Mouse (Mus musculus) intestine, embryonic 15.5 days (tissue): ENCODE measurements around the gene Cacnb4. TPM values are rescaled to one million over a fixed set of nuclear protein-coding genes. Genes with fewer than 3 reads are reported as not detected.
A peak's percentile ranks its signal among the peaks of the same experiment; 100 is the strongest.

ENCODE experiments used
- ATAC-seq: fragments of 200-750 bp; cut with Nextera tagmentation; 2 replicates; pipeline ENCODE4 v1.8.0; 2017; ENCODE audit warnings: moderate TSS enrichment, moderate library complexity
- H3K27ac ChIP-seq: fragments of 300-500 bp; sonication (generic); 2 replicates; pipeline ENCODE4 v1.5.1; 2015; ENCODE audit warnings: mild to moderate bottlenecking, inconsistent platforms
- H3K27me3 ChIP-seq: fragments of 300-500 bp; sonication (generic); replicated peaks from 2 replicates; pipeline ENCODE4 v1.6.1; 2015; ENCODE audit warnings: inconsistent platforms
- H3K36me3 ChIP-seq: fragments of 300-500 bp; sonication (generic); 2 replicates; pipeline ENCODE4 v1.6.1; 2015; ENCODE audit warnings: inconsistent platforms
- H3K4me1 ChIP-seq: fragments of 300-500 bp; sonication (generic); replicated peaks from 2 replicates; pipeline ENCODE4 v1.6.1; 2015; ENCODE audit warnings: inconsistent platforms
- H3K4me2 ChIP-seq: fragments of 300-500 bp; sonication (generic); replicated peaks from 2 replicates; pipeline ENCODE4 v1.6.1; 2015; ENCODE audit warnings: mild to moderate bottlenecking, inconsistent platforms
- H3K4me3 ChIP-seq: fragments of 300-500 bp; sonication (generic); replicated peaks from 2 replicates; pipeline ENCODE4 v1.5.1; 2015; ENCODE audit warnings: inconsistent platforms
- H3K9ac ChIP-seq: fragments of 300-500 bp; sonication (generic); 2 replicates; pipeline ENCODE4 v1.6.1; 2015; ENCODE audit warnings: inconsistent platforms
- H3K9me3 ChIP-seq: fragments of 300-500 bp; sonication (generic); 2 replicates; pipeline ENCODE4 v1.6.1; 2016; ENCODE audit warnings: inconsistent platforms
- WGBS: fragments of 180-500 bp; shearing (Covaris S2); methylation state at CpG from one replicate; pipeline ENCODE4 v1.1.7; 2015; 5-methylcytosine and 5-hydroxymethylcytosine counted together
- polyA plus RNA-seq: library from polyadenylated mRNA; unstranded; fragments of >200 nt; fragmentation: Nextera tagmentation; extraction: Ambion mirVana; gene quantifications from 2 replicates; pipeline ENCODE4 v1.2.1, GENCODE M21; 2015

The Cacnb4 gene
- polyA plus RNA-seq, 1 experiment from 2014 or later, result 0.89 TPM

- H3K36me3 ChIP-seq, result no peaks in the 10 kb centered on the region
- H3K4me3 ChIP-seq, result no peak overlapping the region
- no peak overlapping the region for H3K9ac ChIP-seq
- no peak overlapping the region for H3K4me2 ChIP-seq
- H3K4me1 ChIP-seq, result no peaks in the 10 kb centered on the region
- H3K27me3 ChIP-seq, result no peaks in the 10 kb centered on the region
- no peaks in the 10 kb centered on the region for H3K9me3 ChIP-seq
- WGBS, result 54% methylated on average over 6 of the region's 6 CpGs
- H3K27ac ChIP-seq, result no peak overlapping the region
- ATAC-seq, result no peak
Observed at GRCm38 (mm10) chr2:52638857-52639529, 37.6 kb downstream of the Cacnb4 start.

- Histone ChIP-seq H3K27me3 (no peaks in the 10 kb centered on the region), H3K36me3 (no peaks in the 10 kb centered on the region), H3K9me3 (no peaks in the 10 kb centered on the region), H3K4me3 (no peak overlapping the region), H3K4me1 (no peaks in the 10 kb centered on the region), H3K27ac (no peak overlapping the region), H3K9ac (no peak overlapping the region), H3K4me2 (no peak overlapping the region)
- 36% methylated on average over 4 of the region's 4 CpGs for WGBS
- 0 out of 2 replicates have a peak, but pooled peaks have one; percentile 43 for ATAC-seq
Observed at GRCm38 (mm10) chr2:52638226-52638625, 38.4 kb downstream of the Cacnb4 start.

- Histone ChIP-seq H3K36me3 (no peaks in the 10 kb centered on the region), H3K9ac (no peak overlapping the region), H3K4me1 (no peaks in the 10 kb centered on the region), H3K27me3 (no peaks in the 10 kb centered on the region), H3K4me2 (no peak overlapping the region), H3K4me3 (no peak overlapping the region), H3K27ac (no peak overlapping the region), H3K9me3 (no peaks in the 10 kb centered on the region)
- no peak for ATAC-seq
- WGBS, result 72% methylated on average over 5 of the region's 5 CpGs
Observed at GRCm38 (mm10) chr2:52636051-52636450, 40.6 kb downstream of the Cacnb4 start.

GRCm38 (mm10) chr2:52635358-52635757 is 41.3 kb downstream of the Cacnb4 start:
- H3K9me3 ChIP-seq, result no peaks in the 10 kb centered on the region
- H3K36me3 ChIP-seq, result no peaks in the 10 kb centered on the region
- no peak for ATAC-seq
- H3K27ac ChIP-seq, result no peak overlapping the region
- H3K4me2 ChIP-seq, result no peak overlapping the region
- no peak overlapping the region for H3K4me3 ChIP-seq
- WGBS, result 31% methylated on average over 4 of the region's 4 CpGs
- H3K27me3 ChIP-seq, result no peaks in the 10 kb centered on the region
- no peaks in the 10 kb centered on the region for H3K4me1 ChIP-seq
- no peak overlapping the region for H3K9ac ChIP-seq

- Histone ChIP-seq H3K36me3 (no peaks in the 10 kb centered on the region), H3K9me3 (no peaks in the 10 kb centered on the region), H3K4me3 (no peak overlapping the region), H3K4me2 (no peak overlapping the region), H3K4me1 (no peaks in the 10 kb centered on the region), H3K27me3 (no peaks in the 10 kb centered on the region), H3K27ac (no peak overlapping the region), H3K9ac (no peak overlapping the region)
- ATAC-seq, result 0 out of 2 replicates have a peak, but pooled peaks have one; percentile 20
- 5% methylated on average over 7 of the region's 7 CpGs for WGBS
Observed at GRCm38 (mm10) chr2:52632880-52633279, 43.8 kb downstream of the Cacnb4 start.

GRCm38 (mm10) chr2:52628186-52628585 is 48.4 kb downstream of the Cacnb4 start:
- H3K27me3 ChIP-seq, result no peaks in the 10 kb centered on the region
- H3K4me3 ChIP-seq, result no peak overlapping the region
- no peaks in the 10 kb centered on the region for H3K36me3 ChIP-seq
- no peak overlapping the region for H3K9ac ChIP-seq
- ATAC-seq, result no peak
- H3K4me2 ChIP-seq, result no peak overlapping the region
- peaks cover 10% of the 10 kb centered on the region for H3K4me1 ChIP-seq
- H3K9me3 ChIP-seq, result no peaks in the 10 kb centered on the region
- no peak overlapping the region for H3K27ac ChIP-seq
- 77% methylated on average over 4 of the region's 4 CpGs for WGBS

- H3K9ac ChIP-seq, result no peak overlapping the region
- no peak overlapping the region for H3K4me2 ChIP-seq
- no peaks in the 10 kb centered on the region for H3K27me3 ChIP-seq
- 86% methylated on average over 3 of the region's 3 CpGs for WGBS
- ATAC-seq, result no peak
- H3K27ac ChIP-seq, result no peak overlapping the region
- H3K4me1 ChIP-seq, result peaks cover 10% of the 10 kb centered on the region
- no peak overlapping the region for H3K4me3 ChIP-seq
- no peaks in the 10 kb centered on the region for H3K36me3 ChIP-seq
- no peaks in the 10 kb centered on the region for H3K9me3 ChIP-seq
Observed at GRCm38 (mm10) chr2:52626266-52626665, 50.4 kb downstream of the Cacnb4 start.

GRCm38 (mm10) chr2:52625731-52626130 is 50.9 kb downstream of the Cacnb4 start:
- H3K36me3 ChIP-seq, result no peaks in the 10 kb centered on the region
- no peaks in the 10 kb centered on the region for H3K27me3 ChIP-seq
- H3K4me3 ChIP-seq, result no peak overlapping the region
- ATAC-seq, result no peak
- no peak overlapping the region for H3K4me2 ChIP-seq
- H3K9ac ChIP-seq, result no peak overlapping the region
- WGBS, result 74% methylated on average over 6 of the region's 6 CpGs
- no peak overlapping the region for H3K27ac ChIP-seq
- peaks cover 10% of the 10 kb centered on the region for H3K4me1 ChIP-seq
- H3K9me3 ChIP-seq, result no peaks in the 10 kb centered on the region

- Histone ChIP-seq H3K9ac (no peak overlapping the region), H3K4me3 (no peak overlapping the region), H3K27me3 (no peaks in the 10 kb centered on the region), H3K36me3 (no peaks in the 10 kb centered on the region), H3K4me2 (no peak overlapping the region), H3K27ac (peak overlapping the region; percentile 39), H3K9me3 (no peaks in the 10 kb centered on the region), H3K4me1 (peaks cover 10% of the 10 kb centered on the region)
- no peak for ATAC-seq
- 45% methylated on average over 7 of the region's 7 CpGs for WGBS
Observed at GRCm38 (mm10) chr2:52623921-52624404, 52.7 kb downstream of the Cacnb4 start.

- no peak overlapping the region for H3K4me2 ChIP-seq
- ATAC-seq, result peak; percentile 31; the same call in 1 of the 2 replicates
- no peak overlapping the region for H3K9ac ChIP-seq
- no peak overlapping the region for H3K4me3 ChIP-seq
- no peaks in the 10 kb centered on the region for H3K27me3 ChIP-seq
- H3K36me3 ChIP-seq, result no peaks in the 10 kb centered on the region
- peak overlapping the region; percentile 39 for H3K27ac ChIP-seq
- H3K9me3 ChIP-seq, result no peaks in the 10 kb centered on the region
- H3K4me1 ChIP-seq, result peaks cover 10% of the 10 kb centered on the region
- WGBS, result 45% methylated on average over 4 of the region's 4 CpGs
Observed at GRCm38 (mm10) chr2:52623461-52623860, 53.2 kb downstream of the Cacnb4 start.

- Histone ChIP-seq H3K4me1 (peaks cover 10% of the 10 kb centered on the region), H3K36me3 (no peaks in the 10 kb centered on the region), H3K4me2 (no peak overlapping the region), H3K27ac (no peak overlapping the region), H3K9me3 (no peaks in the 10 kb centered on the region), H3K4me3 (no peak overlapping the region), H3K9ac (no peak overlapping the region), H3K27me3 (no peaks in the 10 kb centered on the region)
- WGBS, result 67% methylated on average over 2 of the region's 2 CpGs
- ATAC-seq, result no peak
Observed at GRCm38 (mm10) chr2:52622616-52623015, 54.0 kb downstream of the Cacnb4 start.

- Histone ChIP-seq H3K36me3 (no peaks in the 10 kb centered on the region), H3K4me3 (peak overlapping the region; percentile 29), H3K4me2 (peak overlapping the region; percentile 60), H3K27me3 (no peaks in the 10 kb centered on the region), H3K9me3 (no peaks in the 10 kb centered on the region), H3K27ac (no peak overlapping the region), H3K9ac (no peak overlapping the region), H3K4me1 (peaks cover 10% of the 10 kb centered on the region)
- WGBS, result 41% methylated on average over 17 of the region's 17 CpGs
- ATAC-seq, result no peak; the same call in 1 of the 2 replicates
Observed at GRCm38 (mm10) chr2:52619406-52619974, 57.1 kb downstream of the Cacnb4 start.

- ATAC-seq, result no peak
- peak overlapping the region; percentile 60 for H3K4me2 ChIP-seq
- 41% methylated on average over 2 of the region's 2 CpGs for whole genome bisulfite sequencing
- no peaks in the 10 kb centered on the region for H3K36me3 ChIP-seq
- H3K4me3 ChIP-seq, result peak overlapping the region; percentile 29; the same call in 1 of the 2 replicates
- H3K4me1 ChIP-seq, result peaks cover 3% of the 10 kb centered on the region; the same call in 1 of the 2 replicates
- H3K27me3 ChIP-seq, result no peaks in the 10 kb centered on the region
- no peaks in the 10 kb centered on the region for H3K9me3 ChIP-seq
- no peak overlapping the region for H3K9ac ChIP-seq
- no peak overlapping the region for H3K27ac ChIP-seq
Observed at GRCm38 (mm10) chr2:52618804-52619203, 57.8 kb downstream of the Cacnb4 start.
